Mouse (Mus musculus) stomach, embryonic 15.5 days (tissue): ENCODE measurements at regions not wholly inside any gene's neighbourhood (a gene's known extent, or its start where the extent isn't known, plus 50 kb on each side); places are given as distances from the start of the nearest gene placed in this dataset.

Experiments
- ATAC-seq: fragments of 200-750 bp; cut with Nextera tagmentation; 2 replicates; pipeline ENCODE4 v1.8.0; 2017; ENCODE audit warnings: low read depth, moderate number of reproducible peaks, moderate TSS enrichment; ENCODE audit not compliant: insufficient read depth, low FRiP score
- H3K27ac ChIP-seq: fragments of 300-500 bp; sonication (generic); 2 replicates; pipeline ENCODE4 v1.5.1; 2015; ENCODE audit warnings: mild to moderate bottlenecking, inconsistent platforms
- H3K27me3 ChIP-seq: fragments of 300-500 bp; sonication (generic); replicated peaks from 2 replicates; pipeline ENCODE4 v1.6.1; 2015; ENCODE audit warnings: inconsistent platforms
- H3K36me3 ChIP-seq: fragments of 300-500 bp; sonication (generic); 2 replicates; pipeline ENCODE4 v1.6.1; 2015; ENCODE audit warnings: inconsistent platforms
- H3K4me1 ChIP-seq: fragments of 300-500 bp; sonication (generic); 2 replicates; pipeline ENCODE4 v1.6.1; 2015; ENCODE audit warnings: inconsistent platforms
- H3K4me2 ChIP-seq: fragments of 300-500 bp; sonication (generic); 2 replicates; pipeline ENCODE4 v1.6.1; 2015; ENCODE audit warnings: mild to moderate bottlenecking, inconsistent platforms
- H3K4me3 ChIP-seq: fragments of 300-500 bp; sonication (generic); replicated peaks from 2 replicates; pipeline ENCODE4 v1.5.1; 2015; ENCODE audit warnings: inconsistent platforms
- H3K9ac ChIP-seq: fragments of 300-500 bp; sonication (generic); 2 replicates; pipeline ENCODE4 v1.6.1; 2015; ENCODE audit warnings: inconsistent platforms
- H3K9me3 ChIP-seq: fragments of 300-500 bp; sonication (generic); 2 replicates; pipeline ENCODE4 v1.6.1; 2016; ENCODE audit warnings: inconsistent platforms
- WGBS: fragments of 180-500 bp; shearing (Covaris S2); methylation state at CpG from one replicate; pipeline ENCODE4 v1.1.7; 2015; 5-methylcytosine and 5-hydroxymethylcytosine counted together

GRCm38 (mm10) chr9:61321314-61321713 lies 50.9 kb upstream of the Tle3 start:
- peaks cover 29% of the 10 kb centered on the region for H3K4me1 ChIP-seq
- H3K9ac ChIP-seq: no peak overlapping the region
- ATAC-seq: no peak
- no peak overlapping the region for H3K4me2 ChIP-seq
- H3K27me3 ChIP-seq: 0 out of 2 replicates have a peak, but pooled peaks cover 3% of the 10 kb centered on the region
- H3K27ac ChIP-seq: no peak overlapping the region
- H3K36me3 ChIP-seq: no peaks in the 10 kb centered on the region
- 58% methylated on average over 1 of the region's 1 CpGs for WGBS
- no peaks in the 10 kb centered on the region for H3K9me3 ChIP-seq
- no peak overlapping the region for H3K4me3 ChIP-seq

GRCm38 (mm10) chr9:61321825-61322224 lies 50.3 kb upstream of the Tle3 start:
- no peaks in the 10 kb centered on the region for H3K9me3 ChIP-seq
- no peaks in the 10 kb centered on the region for H3K36me3 ChIP-seq
- H3K27ac ChIP-seq: no peak overlapping the region
- H3K9ac ChIP-seq: no peak overlapping the region
- peaks cover 25% of the 10 kb centered on the region for H3K4me1 ChIP-seq
- 0 out of 2 replicates have a peak, but pooled peaks cover 3% of the 10 kb centered on the region for H3K27me3 ChIP-seq
- H3K4me2 ChIP-seq: no peak overlapping the region
- WGBS: 59% methylated on average over 8 of the region's 8 CpGs
- ATAC-seq: no peak
- no peak overlapping the region for H3K4me3 ChIP-seq

- H3K27me3 ChIP-seq: 0 out of 2 replicates have a peak, but pooled peaks cover 3% of the 10 kb centered on the region
- H3K36me3 ChIP-seq: no peaks in the 10 kb centered on the region
- no peak overlapping the region for H3K9ac ChIP-seq
- H3K4me3 ChIP-seq: no peak overlapping the region
- no peak overlapping the region for H3K4me2 ChIP-seq
- peaks cover 21% of the 10 kb centered on the region for H3K4me1 ChIP-seq
- 63% methylated on average over 11 of the region's 11 CpGs for WGBS
- ATAC-seq: no peak
- no peaks in the 10 kb centered on the region for H3K9me3 ChIP-seq
- no peak overlapping the region for H3K27ac ChIP-seq
These were observed 49.8 kb upstream of the Tle3 start for GRCm38 (mm10) chr9:61322333-61322732.
